Mouse (Mus musculus) embryonic facial prominence, embryonic 15.5 days (tissue): ENCODE measurements around the gene Nme1. TPM values are rescaled to one million over a fixed set of nuclear protein-coding genes. Genes with fewer than 3 reads are reported as not detected.
"Not testable (repeated sequence)": the region's sequence is repeated elsewhere in the genome, so short reads cannot be mapped to it uniquely, and the experiment has no call there.

Source experiments
- ATAC-seq: fragments of 200-750 bp; cut with Nextera tagmentation; 2 replicates; pipeline ENCODE4 v1.8.0; 2017; ENCODE audit warnings: low read depth, moderate TSS enrichment; ENCODE audit not compliant: insufficient number of reproducible peaks, low FRiP score, low TSS enrichment
- H3K27ac ChIP-seq: fragments of 300-500 bp; sonication (generic); replicated peaks from 2 replicates; pipeline ENCODE4 v1.5.1; 2015; ENCODE audit warnings: mild to moderate bottlenecking, inconsistent platforms
- H3K27me3 ChIP-seq: fragments of 300-500 bp; sonication (generic); 2 replicates; pipeline ENCODE4 v1.6.1; 2015; ENCODE audit warnings: inconsistent platforms
- H3K36me3 ChIP-seq: fragments of 300-500 bp; sonication (generic); 2 replicates; pipeline ENCODE4 v1.6.1; 2015; ENCODE audit warnings: mild to moderate bottlenecking, inconsistent platforms
- H3K4me1 ChIP-seq: fragments of 300-500 bp; sonication (generic); 2 replicates; pipeline ENCODE4 v1.6.1; 2015; ENCODE audit warnings: inconsistent platforms
- H3K4me2 ChIP-seq: fragments of 300-500 bp; sonication (generic); replicated peaks from 2 replicates; pipeline ENCODE4 v1.6.1; 2015; ENCODE audit warnings: mild to moderate bottlenecking, inconsistent platforms
- H3K4me3 ChIP-seq: fragments of 300-500 bp; sonication (generic); replicated peaks from 2 replicates; pipeline ENCODE4 v1.5.1; 2015; ENCODE audit warnings: mild to moderate bottlenecking, inconsistent platforms
- H3K9ac ChIP-seq: fragments of 300-500 bp; sonication (generic); 2 replicates; pipeline ENCODE4 v1.6.1; 2015; ENCODE audit warnings: inconsistent platforms
- H3K9me3 ChIP-seq: fragments of 300-500 bp; sonication (generic); replicated peaks from 2 replicates; pipeline ENCODE4 v1.6.1; 2016; ENCODE audit warnings: inconsistent platforms
- WGBS: fragments of 180-500 bp; shearing (Covaris S2); methylation state at CpG from one replicate; pipeline ENCODE4 v1.1.7; 2015; 5-methylcytosine and 5-hydroxymethylcytosine counted together
- polyA plus RNA-seq: library from polyadenylated mRNA; unstranded; fragments of >200 nt; fragmentation: Nextera tagmentation; extraction: Ambion mirVana; gene quantifications from 2 replicates; pipeline ENCODE4 v1.2.1, GENCODE M21; 2015

Nme1 gene
- polyA plus RNA-seq, 1 experiment from 2014 or later: 107 TPM

DNA sequence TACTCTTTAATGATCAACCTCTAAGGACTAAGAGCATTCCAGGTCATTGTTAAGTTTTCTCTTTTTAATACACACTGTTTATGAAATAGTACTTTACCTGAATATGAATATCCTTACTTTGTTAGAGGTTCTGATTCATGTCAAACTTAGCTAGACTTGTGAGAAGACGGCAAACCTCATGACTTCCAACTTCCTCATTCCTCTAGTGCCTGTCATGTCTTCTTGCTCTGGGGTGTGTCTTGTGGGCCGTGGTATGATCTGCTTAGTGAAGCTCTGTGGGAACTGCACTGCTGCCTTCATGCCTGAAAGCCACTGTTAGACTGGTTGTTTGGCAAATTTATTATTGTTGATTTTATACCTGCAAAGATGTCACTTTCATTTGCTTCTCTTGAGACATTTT is 27.4 kb downstream of the Nme1 start:
- Histone ChIP-seq H3K36me3 (peaks cover 39% of the 10 kb centered on the region), H3K9ac (no peak overlapping the region), H3K9me3 (no peaks in the 10 kb centered on the region), H3K27me3 (no peaks in the 10 kb centered on the region), H3K4me2 (no peak overlapping the region), H3K27ac (no peak overlapping the region), H3K4me3 (no peak overlapping the region), H3K4me1 (no peaks in the 10 kb centered on the region)
- WGBS: 50% methylated on average over 2 of the region's 2 CpGs
- ATAC-seq: no peak

DNA sequence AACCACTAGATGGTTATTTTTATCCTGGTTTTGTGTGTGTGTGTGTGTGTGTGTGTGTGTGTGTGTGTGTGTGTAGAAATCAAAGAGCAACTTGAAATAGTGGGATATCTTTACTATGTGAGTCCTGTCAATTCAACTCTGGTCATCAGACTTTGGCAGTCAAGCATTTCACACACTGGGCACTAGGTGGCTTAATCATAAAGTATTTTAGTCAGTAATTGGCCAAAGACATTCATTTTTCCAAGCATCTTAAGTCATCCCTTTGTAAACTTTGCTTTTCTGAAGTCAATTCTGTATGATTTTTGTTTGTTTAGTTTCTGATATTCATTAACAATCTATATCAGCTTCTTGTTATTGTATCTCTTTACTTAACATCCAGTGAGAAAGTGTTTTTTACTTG is 39.2 kb downstream of the Nme1 start:
- Histone ChIP-seq H3K9me3 (no peaks in the 10 kb centered on the region), H3K27ac (no peak overlapping the region), H3K4me1 (no peaks in the 10 kb centered on the region), H3K36me3 (peaks cover 57% of the 10 kb centered on the region), H3K27me3 (no peaks in the 10 kb centered on the region), H3K9ac (no peak overlapping the region), H3K4me3 (no peak overlapping the region), H3K4me2 (no peak overlapping the region)
- no peak for ATAC-seq

DNA sequence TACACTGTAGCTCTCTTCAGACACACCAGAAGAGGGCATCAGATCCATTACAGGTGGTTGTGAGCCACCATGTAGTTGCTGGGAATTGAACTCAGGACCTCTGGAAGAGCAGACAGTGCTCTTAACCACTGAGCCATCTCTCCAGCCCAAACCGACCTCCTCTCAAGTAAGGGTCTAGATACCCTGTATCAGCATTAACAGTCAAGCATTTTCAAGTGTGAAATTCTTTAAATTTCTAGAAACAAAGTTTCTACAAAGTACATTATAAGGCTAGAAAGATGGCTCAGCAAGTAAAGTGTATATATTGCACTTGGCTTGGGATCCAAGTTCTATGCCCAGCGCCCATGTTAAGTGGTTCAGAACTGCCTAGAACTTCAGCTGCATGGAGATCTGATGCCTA is 53.3 kb downstream of the Nme1 start:
- H3K36me3 ChIP-seq: peaks cover 55% of the 10 kb centered on the region
- not testable (repeated sequence) for H3K27me3 ChIP-seq, H3K9me3 ChIP-seq, H3K9ac ChIP-seq, H3K4me1 ChIP-seq, ATAC-seq, H3K4me2 ChIP-seq, H3K4me3 ChIP-seq, H3K27ac ChIP-seq
- WGBS: 95% methylated on average over 2 of the region's 2 CpGs

DNA sequence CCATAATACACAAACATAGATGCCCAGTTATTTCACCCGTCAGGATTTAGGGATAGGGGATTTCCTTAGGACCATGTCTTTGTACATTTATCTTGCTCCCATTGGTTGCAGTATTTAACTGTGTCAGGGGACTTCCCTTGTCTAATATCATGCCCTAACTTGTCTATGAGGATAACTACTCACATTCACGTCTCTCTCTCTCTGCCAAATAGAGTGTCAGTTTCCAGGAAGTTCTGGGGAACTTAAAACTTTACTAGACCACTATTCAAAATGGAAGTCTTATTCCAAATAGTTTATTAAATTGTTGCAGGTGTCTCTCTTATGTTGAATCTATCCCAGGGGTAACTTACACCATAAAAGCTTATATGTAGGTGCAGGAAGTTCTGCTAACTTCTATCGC is 56.7 kb downstream of the Nme1 start:
- Histone ChIP-seq H3K27me3 (no peaks in the 10 kb centered on the region), H3K9me3 (no peaks in the 10 kb centered on the region), H3K4me3 (no peak overlapping the region), H3K4me2 (no peak overlapping the region), H3K36me3 (peaks cover 56% of the 10 kb centered on the region), H3K4me1 (no peaks in the 10 kb centered on the region), H3K9ac (no peak overlapping the region), H3K27ac (no peak overlapping the region)
- no peak for ATAC-seq
- WGBS: 74% methylated on average over 3 of the region's 3 CpGs

DNA sequence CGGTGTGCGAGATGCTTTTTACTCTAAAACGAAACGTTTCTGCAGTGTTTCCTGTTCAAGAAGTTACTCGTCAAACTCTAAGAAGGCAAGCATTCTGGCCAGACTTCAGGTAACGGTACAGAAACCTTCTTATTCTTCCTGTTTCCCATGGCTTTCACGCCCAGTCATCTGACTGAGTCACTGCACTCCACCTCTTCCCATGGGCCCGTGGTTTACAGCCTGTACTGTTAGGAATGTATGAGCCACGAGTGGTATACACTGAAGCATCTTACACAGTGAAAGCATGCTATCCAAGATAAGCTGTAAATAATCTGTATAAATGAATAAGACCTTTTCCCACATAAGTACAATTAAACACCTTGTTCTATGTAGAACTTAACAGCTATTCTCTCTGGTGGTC is 59.5 kb downstream of the Nme1 start:
- no peak for ATAC-seq
- H3K4me2 ChIP-seq: no peak overlapping the region
- no peak overlapping the region for H3K9ac ChIP-seq
- H3K4me1 ChIP-seq: no peaks in the 10 kb centered on the region
- no peaks in the 10 kb centered on the region for H3K27me3 ChIP-seq
- no peak overlapping the region for H3K4me3 ChIP-seq
- peaks cover 55% of the 10 kb centered on the region for H3K36me3 ChIP-seq
- WGBS: 86% methylated on average over 9 of the region's 9 CpGs
- H3K27ac ChIP-seq: no peak overlapping the region
- no peaks in the 10 kb centered on the region for H3K9me3 ChIP-seq

DNA sequence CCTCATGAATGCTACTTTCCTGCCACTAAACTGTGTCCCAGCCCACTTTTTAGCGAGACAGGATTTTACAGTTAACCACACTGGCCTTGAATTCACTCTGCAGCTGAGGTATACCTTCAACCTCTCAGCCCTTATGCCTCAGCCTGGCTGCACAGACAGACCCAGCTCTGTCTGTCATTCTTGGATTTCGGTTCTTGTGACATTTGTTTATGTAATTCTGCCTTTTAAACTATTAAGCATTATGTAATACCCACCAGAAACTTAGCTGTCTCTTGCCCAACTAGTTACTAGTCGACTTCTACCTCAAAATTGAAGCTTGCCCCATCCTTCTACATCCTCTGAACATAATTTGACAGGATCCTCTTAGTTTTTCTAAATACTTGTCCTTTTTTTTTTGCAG is 60.5 kb downstream of the Nme1 start:
- no peak for ATAC-seq
- Histone ChIP-seq H3K36me3 (peaks cover 50% of the 10 kb centered on the region), H3K4me3 (no peak overlapping the region), H3K4me1 (no peaks in the 10 kb centered on the region), H3K27ac (no peak overlapping the region), H3K9me3 (no peaks in the 10 kb centered on the region), H3K27me3 (no peaks in the 10 kb centered on the region), H3K9ac (no peak overlapping the region), H3K4me2 (no peak overlapping the region)
- WGBS: 73% methylated on average over 3 of the region's 3 CpGs

Other genes starting within 250 kb of the Nme1 start
- gene Utp18, start 82.8 kb downstream of the Nme1 start, polyA plus RNA-seq: 24.2 and 27.8 TPM in 2 replicates
- 26.5 and 27.8 TPM in 2 replicates for gene Mbtd1, start 82.7 kb downstream of the Nme1 start, polyA plus RNA-seq
- gene Nme2, start 12.3 kb downstream of the Nme1 start, polyA plus RNA-seq: 297 and 323 TPM in 2 replicates
- 322 TPM in 2 replicates for gene Gm20390, start 228 bp downstream of the Nme1 start, polyA plus RNA-seq
- 43.4 and 51.5 TPM in 2 replicates for gene Spag9, start 27.6 kb upstream of the Nme1 start, polyA plus RNA-seq
- 37.8 and 38.1 TPM in 2 replicates for gene Tob1, start 242.9 kb upstream of the Nme1 start, polyA plus RNA-seq